Mouse (Mus musculus) gastrocnemius, adult 8-10 months (tissue): Measurements from ENCODE around the gene Strbp. TPM values are rescaled to one million over a fixed set of nuclear protein-coding genes. Genes with fewer than 3 reads are reported as not detected.
"Not testable (repeated sequence)": the region's sequence is repeated elsewhere in the genome, so short reads cannot be mapped to it uniquely, and the experiment has no call there.

Experiments used
- DNase-seq, 2 experiments: peaks; one replicate each; pipeline ENCODE4 v3.0.0; 2022; ENCODE audit warnings: low spot score in 2 of 2
- total RNA-seq, 4 experiments: library from RNA; stranded (reverse); gene quantifications; 2 replicates each; pipeline ENCODE4 v1.2.4; 2022

Gene Strbp
- total RNA-seq, 4 experiments from 2014 or later = 20.8 to 23.8 (median 22.9) TPM

- DNase-seq = no peak
Measured at GRCm38 (mm10) chr2:37530766-37531165, 172.9 kb downstream of the Strbp start.

GRCm38 (mm10) chr2:37529397-37529796 is 174.3 kb downstream of the Strbp start:
- no peak for DNase-seq

GRCm38 (mm10) chr2:37527587-37527986 is 176.1 kb downstream of the Strbp start:
- no peak for DNase-seq

GRCm38 (mm10) chr2:37519286-37519640 is 184.4 kb downstream of the Strbp start:
- no peak for DNase-seq

GRCm38 (mm10) chr2:37518561-37519285 is 184.9 kb downstream of the Strbp start:
- no peak for DNase-seq

- no peak for DNase-seq
Measured at GRCm38 (mm10) chr2:37516922-37517462, 186.7 kb downstream of the Strbp start.

- no peak for DNase-seq
Measured at GRCm38 (mm10) chr2:37516030-37516710, 187.5 kb downstream of the Strbp start, which contains the start of gene Gpr21. Gene Gpr21, plus strand, starts transcription at chr2:37516332.

- DNase-seq = no peak
Measured at GRCm38 (mm10) chr2:37511134-37511901, 192.3 kb downstream of the Strbp start.

- not testable (repeated sequence) for DNase-seq
Measured at GRCm38 (mm10) chr2:37505856-37506255, 197.8 kb downstream of the Strbp start.

GRCm38 (mm10) chr2:37497321-37497720 is 206.3 kb downstream of the Strbp start:
- DNase-seq = no peak

- DNase-seq = no peak
Measured at GRCm38 (mm10) chr2:37488956-37489355, 214.7 kb downstream of the Strbp start.

GRCm38 (mm10) chr2:37486408-37486807 is 217.3 kb downstream of the Strbp start:
- no peak for DNase-seq

GRCm38 (mm10) chr2:37485370-37485769 is 218.3 kb downstream of the Strbp start:
- DNase-seq = no peak

- DNase-seq = no peak
Measured at GRCm38 (mm10) chr2:37484165-37484564, 219.5 kb downstream of the Strbp start.

GRCm38 (mm10) chr2:37480039-37480438 is 223.6 kb downstream of the Strbp start:
- DNase-seq = no peak

GRCm38 (mm10) chr2:37479559-37479958 is 224.1 kb downstream of the Strbp start:
- no peak for DNase-seq

- no peak for DNase-seq
Measured at GRCm38 (mm10) chr2:37466266-37466665, 237.4 kb downstream of the Strbp start.

- no peak for DNase-seq
Measured at GRCm38 (mm10) chr2:37460707-37461106, 243.0 kb downstream of the Strbp start.

GRCm38 (mm10) chr2:37452376-37452760 is 251.3 kb downstream of the Strbp start:
- no peak for DNase-seq

GRCm38 (mm10) chr2:37451667-37452375 is 251.8 kb downstream of the Strbp start:
- DNase-seq = peak; percentile 86 to 92
